ENCODE assay signal across 19 mouse cellular contexts in genomic region chr4:103953652-103954220, GRCm38 (mm10).
DNase-seq lines count a peak whose midpoint lies in the region; ATAC-seq and TF ChIP-seq lines count a peak whose summit lies in the region.
"Had no signal": no experiment of that assay in that cellular context is flagged by ENCODE, and none has a peak within 500 bp of the region (broad histone marks: within the 10 kb centered on the region; RNA-seq: fewer than 3 reads in every experiment).

No protein-coding gene starts in this region.

- H3K9me3 ChIP-seq in hindbrain, embryonic 11.5 days (ENCODE audit: control insufficient read depth, low read length): no peaks in the 10 kb centered on the region
- H3K9me3 ChIP-seq in hindbrain, embryonic 16.5 days (ENCODE audit: control insufficient read depth, low read length): no peaks in the 10 kb centered on the region
- 0 out of 2 replicates have a peak, but pooled peaks cover 3% of the 10 kb centered on the region for H3K9me3 ChIP-seq in embryonic facial prominence, embryonic 10.5 days
- H3K9me3 ChIP-seq in forebrain, embryonic 16.5 days (ENCODE audit: control insufficient read depth, low read length): peaks cover 3% of the 10 kb centered on the region; the same call in 1 of the 2 replicates
- H3K9me3 ChIP-seq in midbrain, embryonic 15.5 days: no peaks in the 10 kb centered on the region
- no peaks in the 10 kb centered on the region for H3K9me3 ChIP-seq in lung, postnatal 0 days (ENCODE audit: low read length)

- TF ChIP-seq EP300 in lung, postnatal 0 days (IDR thresholded peaks at IDR 0.05): no peak

- no peak overlapping the region for H3K27ac ChIP-seq in hindbrain, embryonic 11.5 days (ENCODE audit: low read depth, low read length)
- H3K27ac ChIP-seq in hindbrain, embryonic 16.5 days (ENCODE audit: low read depth, low read length): no peak overlapping the region
- H3K27ac ChIP-seq in embryonic facial prominence, embryonic 10.5 days (replicated peaks): no peak overlapping the region
- H3K27ac ChIP-seq in forebrain, embryonic 16.5 days (ENCODE audit: low read length): no peak overlapping the region
- peak overlapping the region; percentile 63 for H3K27ac ChIP-seq in midbrain, embryonic 15.5 days
- no peak overlapping the region for H3K27ac ChIP-seq in lung, postnatal 0 days (ENCODE audit: low read length)
- H3K27ac ChIP-seq: gastrocnemius, adult 2 months; heart, adult 2 months; stomach, postnatal 0 days had no signal

- H3K4me2 ChIP-seq in hindbrain, embryonic 11.5 days (replicated peaks; ENCODE audit: low read depth, low read length): no peak overlapping the region
- H3K4me2 ChIP-seq in hindbrain, embryonic 16.5 days (ENCODE audit: low read length): no peak overlapping the region
- peak overlapping the region; percentile 33; the same call in 1 of the 2 replicates for H3K4me2 ChIP-seq in forebrain, embryonic 16.5 days (ENCODE audit: low read length)
- H3K4me2 ChIP-seq in midbrain, embryonic 15.5 days: peak overlapping the region; percentile 22
- H3K4me2 ChIP-seq in lung, postnatal 0 days (replicated peaks; ENCODE audit: low read depth, low read length): no peak overlapping the region

- H3K9ac ChIP-seq in hindbrain, embryonic 11.5 days (ENCODE audit: low read depth, low read length): no peak overlapping the region
- no peak overlapping the region for H3K9ac ChIP-seq in hindbrain, embryonic 16.5 days (ENCODE audit: low read depth, low read length)
- peak overlapping the region; percentile 3 for H3K9ac ChIP-seq in forebrain, embryonic 16.5 days (replicated peaks; ENCODE audit: low read depth, low read length)
- H3K9ac ChIP-seq in midbrain, embryonic 15.5 days: no peak overlapping the region
- H3K9ac ChIP-seq in lung, postnatal 0 days (replicated peaks; ENCODE audit: low read depth): no peak overlapping the region

- no peaks in the 10 kb centered on the region for H3K36me3 ChIP-seq in hindbrain, embryonic 11.5 days (ENCODE audit: control insufficient read depth, insufficient read depth, low read length)
- H3K36me3 ChIP-seq in hindbrain, embryonic 16.5 days (ENCODE audit: control insufficient read depth, insufficient read depth, low read length): no peaks in the 10 kb centered on the region
- H3K36me3 ChIP-seq in embryonic facial prominence, embryonic 10.5 days (replicated peaks): no peaks in the 10 kb centered on the region
- H3K36me3 ChIP-seq in forebrain, embryonic 16.5 days (ENCODE audit: control insufficient read depth, insufficient read depth): no peaks in the 10 kb centered on the region
- no peaks in the 10 kb centered on the region for H3K36me3 ChIP-seq in midbrain, embryonic 15.5 days (replicated peaks)
- no peaks in the 10 kb centered on the region for H3K36me3 ChIP-seq in lung, postnatal 0 days (ENCODE audit: insufficient read depth, low read length)

- H3K27me3 ChIP-seq in hindbrain, embryonic 11.5 days (ENCODE audit: control insufficient read depth, insufficient read depth, low read length): no peaks in the 10 kb centered on the region
- no peaks in the 10 kb centered on the region for H3K27me3 ChIP-seq in hindbrain, embryonic 16.5 days (replicated peaks; ENCODE audit: control insufficient read depth, insufficient read depth, low read length)
- H3K27me3 ChIP-seq in embryonic facial prominence, embryonic 10.5 days (replicated peaks; ENCODE audit: low read depth, poor library complexity, severe bottlenecking): no peaks in the 10 kb centered on the region
- no peaks in the 10 kb centered on the region for H3K27me3 ChIP-seq in forebrain, embryonic 16.5 days (replicated peaks; ENCODE audit: control insufficient read depth, insufficient read depth, low read length)
- no peaks in the 10 kb centered on the region for H3K27me3 ChIP-seq in midbrain, embryonic 15.5 days (replicated peaks)
- H3K27me3 ChIP-seq in lung, postnatal 0 days (replicated peaks; ENCODE audit: insufficient read depth, low read length): no peaks in the 10 kb centered on the region

- no peak overlapping the region for H3K4me3 ChIP-seq in hindbrain, embryonic 11.5 days (ENCODE audit: low read depth, low read length)
- no peak overlapping the region for H3K4me3 ChIP-seq in hindbrain, embryonic 16.5 days (ENCODE audit: low read length)
- H3K4me3 ChIP-seq in embryonic facial prominence, embryonic 10.5 days: no peak overlapping the region
- no peak overlapping the region for H3K4me3 ChIP-seq in forebrain, embryonic 16.5 days (replicated peaks; ENCODE audit: low read length)
- no peak overlapping the region for H3K4me3 ChIP-seq in midbrain, embryonic 15.5 days
- H3K4me3 ChIP-seq in lung, postnatal 0 days (ENCODE audit: low read depth, low read length): no peak overlapping the region
- H3K4me3 ChIP-seq: gastrocnemius, adult 2 months; heart, adult 2 months had no signal

- WGBS in hindbrain, embryonic 11.5 days: 20% methylated on average over 9 of the region's 9 CpGs
- 30% methylated on average over 9 of the region's 9 CpGs for WGBS in hindbrain, embryonic 16.5 days
- 30% methylated on average over 9 of the region's 9 CpGs for WGBS in embryonic facial prominence, embryonic 10.5 days
- WGBS in forebrain, embryonic 16.5 days: 10% methylated on average over 9 of the region's 9 CpGs
- 12% methylated on average over 9 of the region's 9 CpGs for WGBS in midbrain, embryonic 15.5 days
- 46% methylated on average over 9 of the region's 9 CpGs for WGBS in lung, postnatal 0 days

- no peak for TF ChIP-seq CTCF in lung, postnatal 0 days (IDR thresholded peaks at IDR 0.05)

- no peak for ATAC-seq in hindbrain, embryonic 11.5 days (ENCODE audit: low FRiP score)
- no peak for ATAC-seq in hindbrain, embryonic 16.5 days
- peak; percentile 62; the same call in 1 of the 2 replicates for ATAC-seq in forebrain, embryonic 16.5 days
- ATAC-seq in midbrain, embryonic 15.5 days (replicated peaks): peak; percentile 69; the same call in 1 of the 2 replicates
- no peak for ATAC-seq in lung, postnatal 0 days

- H3K4me1 ChIP-seq in hindbrain, embryonic 11.5 days (replicated peaks; ENCODE audit: control insufficient read depth, insufficient read depth, low read length): no peaks in the 10 kb centered on the region
- H3K4me1 ChIP-seq in hindbrain, embryonic 16.5 days (ENCODE audit: control insufficient read depth, insufficient read depth, low read depth, low read length): peaks cover 4% of the 10 kb centered on the region
- H3K4me1 ChIP-seq in embryonic facial prominence, embryonic 10.5 days: peaks cover 5% of the 10 kb centered on the region
- H3K4me1 ChIP-seq in forebrain, embryonic 16.5 days (replicated peaks; ENCODE audit: control insufficient read depth, insufficient read depth, low read length): peaks cover 3% of the 10 kb centered on the region
- peaks cover 12% of the 10 kb centered on the region for H3K4me1 ChIP-seq in midbrain, embryonic 15.5 days
- no peaks in the 10 kb centered on the region for H3K4me1 ChIP-seq in lung, postnatal 0 days (ENCODE audit: insufficient read depth, low read depth, low read length)

- peak; percentile 48 for DNase-seq in hindbrain, embryonic 11.5 days (ENCODE audit: low spot score)
- peak; percentile 16 for DNase-seq in embryonic facial prominence, embryonic 10.5 days (ENCODE audit: low spot score)
- DNase-seq in cerebellum, adult 18-20 months: no peak
- no peak for DNase-seq in lung, postnatal 0 days (ENCODE audit: low spot score)
- no peak for DNase-seq in layer of hippocampus, adult 9-10 months (ENCODE audit: low spot score)
- DNase-seq: adrenal gland, postnatal 25 days; B cell, adult 2 months; gastrocnemius, adult 2 months; heart, adult 2 months; heart, postnatal 4 days; kidney, adult 18-20 months; layer of hippocampus, postnatal 36 days; liver; lung, adult 2 months; spleen, adult 18-20 months had no signal

Comparison
In these comparisons a context has a peak if more than half of its experiments do, and no peak if none do; other contexts are left out.
1. ATAC-seq: peak in forebrain, embryonic 16.5 days (single experiment) and midbrain, embryonic 15.5 days (single experiment); none in hindbrain, embryonic 11.5 days (single experiment), hindbrain, embryonic 16.5 days (single experiment) and lung, postnatal 0 days (single experiment).
2. DNase-seq: peak in hindbrain, embryonic 11.5 days (single experiment) and embryonic facial prominence, embryonic 10.5 days (single experiment); none in cerebellum, adult 18-20 months (0 of 2), lung, postnatal 0 days (single experiment) and layer of hippocampus, adult 9-10 months (single experiment).
3. H3K4me2 ChIP-seq: peak in forebrain, embryonic 16.5 days (single experiment) and midbrain, embryonic 15.5 days (single experiment); none in hindbrain, embryonic 11.5 days (single experiment), hindbrain, embryonic 16.5 days (single experiment) and lung, postnatal 0 days (single experiment).